Mouse (Mus musculus): ENCODE measurements around the gene Dgke.

GRCm38 (mm10) chr11:89095306-89095705, 28.7 kb upstream of the Dgke start:
- TF ChIP-seq EP300 (IDR thresholded peaks at IDR 0.05; ENCODE audit: insufficient read depth, low read depth, low read length) (no peak), CTCF (IDR thresholded peaks at IDR 0.05; ENCODE audit: low read depth, low read length) (no peak), POLR2A (IDR thresholded peaks at IDR 0.05; ENCODE audit: insufficient read depth, low read length) (no peak)
